Mouse (Mus musculus): ENCODE measurements at regions not wholly inside any gene's neighbourhood (a gene's known extent, or its start where the extent isn't known, plus 50 kb on each side); places are given as distances from the start of the nearest gene placed in this dataset.

DNA sequence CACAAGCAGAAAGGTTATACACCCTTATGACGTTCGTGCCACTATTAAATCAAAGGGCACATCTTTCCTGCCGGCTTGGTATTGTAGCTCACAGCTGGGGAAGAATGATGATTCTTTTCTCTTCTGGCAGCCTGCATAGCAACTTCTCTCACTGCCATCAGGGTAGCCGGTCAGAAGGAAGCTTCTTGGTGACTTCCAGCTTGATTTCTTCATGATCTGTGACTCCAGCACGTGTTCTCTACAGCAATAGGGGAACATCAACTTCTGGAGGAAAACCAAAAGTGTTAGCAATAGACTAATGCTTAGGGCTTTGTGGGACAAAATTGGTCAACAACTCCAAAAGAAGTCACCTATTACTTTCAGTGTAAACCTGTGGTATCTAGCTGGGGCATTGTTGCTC lies 202.9 kb upstream of the Rgs18 start:
- Histone ChIP-seq H3K9ac (ENCODE audit: low read depth, low read length) (no peak overlapping the region), H3K9me3 (ENCODE audit: control insufficient read depth, low read length) (no peaks in the 10 kb centered on the region), H3K27ac (ENCODE audit: low read depth, low read length) (no peak overlapping the region), H3K36me3 (ENCODE audit: control insufficient read depth, insufficient read depth, low read length) (no peaks in the 10 kb centered on the region), H3K4me3 (ENCODE audit: low read length) (no peak overlapping the region), H3K4me2 (ENCODE audit: low read length) (no peak overlapping the region), H3K4me1 (ENCODE audit: control insufficient read depth, insufficient read depth, low read depth, low read length) (no peaks in the 10 kb centered on the region), H3K27me3 (replicated peaks; ENCODE audit: control insufficient read depth, insufficient read depth, low read length) (no peaks in the 10 kb centered on the region)
- 31% methylated on average over 5 of the region's 5 CpGs for WGBS
- no peak for ATAC-seq

GRCm38 (mm10) chr1:144965736-144966135 lies 190.5 kb upstream of the Rgs18 start:
- no peak overlapping the region for H3K9ac ChIP-seq (ENCODE audit: low read depth, low read length)
- H3K36me3 ChIP-seq (ENCODE audit: control insufficient read depth, insufficient read depth, low read length) = no peaks in the 10 kb centered on the region
- no peak overlapping the region for H3K4me3 ChIP-seq (ENCODE audit: low read length)
- H3K27ac ChIP-seq (ENCODE audit: low read depth, low read length) = no peak overlapping the region
- no peaks in the 10 kb centered on the region for H3K27me3 ChIP-seq (replicated peaks; ENCODE audit: control insufficient read depth, insufficient read depth, low read length)
- H3K4me1 ChIP-seq (ENCODE audit: control insufficient read depth, insufficient read depth, low read depth, low read length) = no peaks in the 10 kb centered on the region
- no peaks in the 10 kb centered on the region for H3K9me3 ChIP-seq (ENCODE audit: control insufficient read depth, low read length)
- 84% methylated on average over 3 of the region's 3 CpGs for WGBS
- no peak overlapping the region for H3K4me2 ChIP-seq (ENCODE audit: low read length)
- ATAC-seq = no peak

DNA sequence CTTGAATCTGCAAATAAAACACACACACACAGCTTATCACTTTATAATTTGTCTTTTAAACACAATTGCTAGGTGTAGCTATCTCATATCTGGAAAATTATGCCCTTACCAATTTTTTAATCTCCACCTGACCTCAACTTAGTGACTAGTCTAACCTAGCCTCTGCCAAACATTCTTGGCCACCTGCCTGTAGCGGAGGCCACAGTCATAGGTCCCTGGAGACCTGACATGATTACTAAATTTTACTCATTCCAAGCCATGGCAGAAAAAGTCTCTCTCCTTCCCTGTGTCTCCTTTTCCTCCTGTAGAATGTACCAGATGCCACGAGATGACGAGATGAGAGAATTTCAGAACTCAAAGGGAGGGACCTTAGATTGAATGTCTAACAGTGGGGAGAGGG lies 163.8 kb upstream of the Rgs18 start:
- ATAC-seq = no peak
- Histone ChIP-seq H3K4me3 (ENCODE audit: low read length) (no peak overlapping the region), H3K27me3 (replicated peaks; ENCODE audit: control insufficient read depth, insufficient read depth, low read length) (no peaks in the 10 kb centered on the region), H3K27ac (ENCODE audit: low read depth, low read length) (no peak overlapping the region), H3K4me2 (ENCODE audit: low read length) (no peak overlapping the region), H3K9ac (ENCODE audit: low read depth, low read length) (no peak overlapping the region), H3K9me3 (ENCODE audit: control insufficient read depth, low read length) (no peaks in the 10 kb centered on the region), H3K36me3 (ENCODE audit: control insufficient read depth, insufficient read depth, low read length) (no peaks in the 10 kb centered on the region), H3K4me1 (ENCODE audit: control insufficient read depth, insufficient read depth, low read depth, low read length) (no peaks in the 10 kb centered on the region)
- WGBS = 85% methylated on average over 3 of the region's 3 CpGs

DNA sequence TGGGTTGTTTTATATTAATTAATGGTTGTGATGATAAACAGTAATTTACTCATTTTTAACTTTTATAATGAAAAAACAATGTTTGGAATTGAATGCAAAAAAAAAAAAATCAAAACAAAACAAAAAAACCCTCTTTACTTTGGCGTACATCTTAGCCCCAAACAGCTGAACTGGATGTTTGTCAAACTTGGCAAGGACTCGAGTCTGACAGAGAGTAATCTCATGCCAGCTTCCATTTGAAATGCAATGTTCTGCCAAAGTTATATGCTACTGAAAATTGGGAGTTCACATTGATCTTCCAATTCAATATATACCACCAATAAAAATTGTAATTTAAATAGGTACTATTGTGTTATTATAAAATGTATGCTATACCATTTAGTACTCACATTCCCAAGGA lies 150.9 kb upstream of the Rgs18 start:
- H3K27me3 ChIP-seq (replicated peaks; ENCODE audit: control insufficient read depth, insufficient read depth, low read length) = no peaks in the 10 kb centered on the region
- peaks cover 2% of the 10 kb centered on the region; the same call in 1 of the 2 replicates for H3K9me3 ChIP-seq (ENCODE audit: control insufficient read depth, low read length)
- no peaks in the 10 kb centered on the region for H3K4me1 ChIP-seq (ENCODE audit: control insufficient read depth, insufficient read depth, low read depth, low read length)
- no peaks in the 10 kb centered on the region for H3K36me3 ChIP-seq (ENCODE audit: control insufficient read depth, insufficient read depth, low read length)
- no peak overlapping the region for H3K9ac ChIP-seq (ENCODE audit: low read depth, low read length)
- WGBS = 78% methylated on average over 2 of the region's 2 CpGs
- no peak overlapping the region for H3K4me2 ChIP-seq (ENCODE audit: low read length)
- no peak for ATAC-seq
- no peak overlapping the region for H3K27ac ChIP-seq (ENCODE audit: low read depth, low read length)
- H3K4me3 ChIP-seq (ENCODE audit: low read length) = no peak overlapping the region

DNA sequence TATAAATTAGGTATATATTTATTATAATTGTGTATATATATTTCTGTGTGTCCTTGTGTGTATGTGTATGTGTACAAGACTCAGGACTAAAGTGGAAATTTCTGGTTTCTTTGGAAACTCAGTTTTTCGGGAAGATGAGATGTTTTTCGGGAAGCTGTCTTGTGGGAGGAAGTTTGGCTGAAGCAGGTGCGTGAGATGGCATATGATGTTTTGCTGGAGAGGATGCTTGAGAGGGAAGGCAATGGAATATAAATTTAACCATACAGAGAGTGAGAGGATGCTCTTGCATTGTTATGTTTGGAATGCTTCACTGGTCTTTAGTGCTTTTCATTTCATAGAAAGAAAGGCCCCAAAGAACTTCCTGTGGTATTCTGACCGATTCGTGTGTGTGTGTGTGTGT lies 141.3 kb upstream of the Rgs18 start:
- Histone ChIP-seq H3K27me3 (replicated peaks; ENCODE audit: control insufficient read depth, insufficient read depth, low read length) (no peaks in the 10 kb centered on the region), H3K4me3 (ENCODE audit: low read length) (no peak overlapping the region), H3K4me2 (ENCODE audit: low read length) (no peak overlapping the region), H3K27ac (ENCODE audit: low read depth, low read length) (no peak overlapping the region), H3K36me3 (ENCODE audit: control insufficient read depth, insufficient read depth, low read length) (no peaks in the 10 kb centered on the region), H3K9ac (ENCODE audit: low read depth, low read length) (no peak overlapping the region), H3K4me1 (ENCODE audit: control insufficient read depth, insufficient read depth, low read depth, low read length) (no peaks in the 10 kb centered on the region), H3K9me3 (ENCODE audit: control insufficient read depth, low read length) (no peaks in the 10 kb centered on the region)
- WGBS = 92% methylated on average over 5 of the region's 5 CpGs
- ATAC-seq = no peak

- Histone ChIP-seq H3K36me3 (ENCODE audit: control insufficient read depth, insufficient read depth, low read length) (no peaks in the 10 kb centered on the region), H3K27ac (ENCODE audit: low read depth, low read length) (no peak overlapping the region), H3K4me2 (ENCODE audit: low read length) (no peak overlapping the region), H3K27me3 (replicated peaks; ENCODE audit: control insufficient read depth, insufficient read depth, low read length) (no peaks in the 10 kb centered on the region), H3K4me1 (ENCODE audit: control insufficient read depth, insufficient read depth, low read depth, low read length) (no peaks in the 10 kb centered on the region), H3K9me3 (ENCODE audit: control insufficient read depth, low read length) (no peaks in the 10 kb centered on the region), H3K4me3 (ENCODE audit: low read length) (no peak overlapping the region), H3K9ac (ENCODE audit: low read depth, low read length) (no peak overlapping the region)
- no peak for ATAC-seq
- WGBS = 81% methylated on average over 3 of the region's 3 CpGs
Observed at GRCm38 (mm10) chr1:144902987-144903386, 127.8 kb upstream of the Rgs18 start.

- Histone ChIP-seq H3K9ac (ENCODE audit: low read depth, low read length) (no peak overlapping the region), H3K4me1 (ENCODE audit: control insufficient read depth, insufficient read depth, low read depth, low read length) (no peaks in the 10 kb centered on the region), H3K36me3 (ENCODE audit: control insufficient read depth, insufficient read depth, low read length) (no peaks in the 10 kb centered on the region), H3K4me3 (ENCODE audit: low read length) (no peak overlapping the region), H3K27me3 (replicated peaks; ENCODE audit: control insufficient read depth, insufficient read depth, low read length) (no peaks in the 10 kb centered on the region), H3K4me2 (ENCODE audit: low read length) (no peak overlapping the region), H3K27ac (ENCODE audit: low read depth, low read length) (no peak overlapping the region), H3K9me3 (ENCODE audit: control insufficient read depth, low read length) (no peaks in the 10 kb centered on the region)
- WGBS = 69% methylated on average over 2 of the region's 2 CpGs
- ATAC-seq = peak; percentile 67; the same call in 1 of the 2 replicates
Observed at GRCm38 (mm10) chr1:144883633-144884032, 108.4 kb upstream of the Rgs18 start.

DNA sequence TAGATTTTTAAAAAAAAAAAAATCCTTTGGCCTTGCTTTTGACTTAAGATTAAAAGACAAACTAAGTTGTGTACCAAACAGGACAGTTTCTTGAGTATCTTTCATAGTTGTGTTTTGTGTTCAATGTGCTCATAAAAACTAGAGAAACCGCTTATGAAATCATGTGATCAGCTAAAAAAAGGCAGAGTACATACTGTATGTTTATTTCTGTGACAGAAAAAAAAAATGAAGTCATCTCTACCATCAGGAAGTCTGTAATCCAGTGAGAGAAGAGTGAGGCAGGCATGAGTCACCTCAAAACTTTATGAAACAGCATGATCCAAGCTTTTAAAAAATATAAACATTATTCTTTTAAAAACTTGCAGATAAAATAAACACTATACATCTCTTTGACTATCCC lies 86.9 kb upstream of the Rgs18 start:
- no peak overlapping the region for H3K9ac ChIP-seq (ENCODE audit: low read depth, low read length)
- H3K27me3 ChIP-seq (replicated peaks; ENCODE audit: control insufficient read depth, insufficient read depth, low read length) = no peaks in the 10 kb centered on the region
- whole genome bisulfite sequencing = 86% methylated on average over 1 of the region's 1 CpGs
- no peak for ATAC-seq
- H3K4me3 ChIP-seq (ENCODE audit: low read length) = no peak overlapping the region
- no peaks in the 10 kb centered on the region for H3K4me1 ChIP-seq (ENCODE audit: control insufficient read depth, insufficient read depth, low read depth, low read length)
- no peak overlapping the region for H3K4me2 ChIP-seq (ENCODE audit: low read length)
- H3K36me3 ChIP-seq (ENCODE audit: control insufficient read depth, insufficient read depth, low read length) = no peaks in the 10 kb centered on the region
- no peak overlapping the region for H3K27ac ChIP-seq (ENCODE audit: low read depth, low read length)
- H3K9me3 ChIP-seq (ENCODE audit: control insufficient read depth, low read length) = no peaks in the 10 kb centered on the region
